Mouse (Mus musculus) heart, adult 2 months (tissue): ENCODE data around the gene Gpr35.

Experiments used
- CTCF ChIP-seq: fragments of 200-600 bp; IDR thresholded peaks from 2 replicates; pipeline ENCODE4 v1.8.1; 2022; ENCODE audit warnings: antibody characterized with exemption, mild to moderate bottlenecking, moderate library complexity
- POLR2A ChIP-seq: fragments of 200-500 bp; IDR thresholded peaks from 2 replicates; pipeline ENCODE4 v1.6.1; 2011; ENCODE audit warnings: mild to moderate bottlenecking, low read depth, low read length, control low read depth; ENCODE audit not compliant: insufficient read depth

DNA sequence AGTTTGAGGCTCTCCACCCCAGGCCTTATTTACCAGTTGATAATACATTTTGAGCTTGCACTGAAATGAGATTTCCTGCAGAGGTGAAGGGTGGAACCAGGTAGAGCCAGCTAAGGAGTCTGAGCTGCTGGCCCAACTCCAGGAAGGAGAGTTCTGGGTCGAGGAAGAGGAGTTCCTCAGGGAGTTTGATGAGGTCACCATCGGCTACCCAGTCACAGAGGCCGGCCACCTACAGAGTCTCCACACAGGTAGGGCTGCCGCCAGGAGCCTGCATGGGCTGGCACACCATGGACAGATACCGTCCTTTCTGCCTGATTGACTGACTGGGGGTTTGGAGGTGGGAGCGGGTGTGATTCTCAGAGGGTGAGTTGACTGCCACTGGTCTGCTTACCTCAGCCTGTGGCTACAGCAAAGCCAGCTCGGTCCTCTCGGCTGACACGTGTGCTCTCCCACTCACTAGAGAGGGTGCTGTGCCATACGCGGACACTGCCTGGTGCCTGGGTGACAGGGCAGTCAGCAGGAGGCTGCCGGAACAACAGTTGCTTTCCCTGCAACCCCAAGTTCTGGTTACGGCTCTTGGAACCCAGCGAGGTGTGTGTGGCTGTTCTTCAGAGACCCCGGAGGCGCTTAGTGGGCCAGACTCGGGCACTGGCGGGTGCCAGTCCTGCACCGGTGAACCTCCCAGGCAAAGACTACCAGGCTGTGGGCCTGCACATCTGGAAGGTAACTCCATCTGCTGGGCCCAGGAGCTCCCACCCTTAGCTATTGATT, 7.3 kb upstream of the Gpr35 start:
- TF ChIP-seq CTCF (no peak), POLR2A (no peak)
